Mouse (Mus musculus): ENCODE results near the gene Pacsin2.

DNA sequence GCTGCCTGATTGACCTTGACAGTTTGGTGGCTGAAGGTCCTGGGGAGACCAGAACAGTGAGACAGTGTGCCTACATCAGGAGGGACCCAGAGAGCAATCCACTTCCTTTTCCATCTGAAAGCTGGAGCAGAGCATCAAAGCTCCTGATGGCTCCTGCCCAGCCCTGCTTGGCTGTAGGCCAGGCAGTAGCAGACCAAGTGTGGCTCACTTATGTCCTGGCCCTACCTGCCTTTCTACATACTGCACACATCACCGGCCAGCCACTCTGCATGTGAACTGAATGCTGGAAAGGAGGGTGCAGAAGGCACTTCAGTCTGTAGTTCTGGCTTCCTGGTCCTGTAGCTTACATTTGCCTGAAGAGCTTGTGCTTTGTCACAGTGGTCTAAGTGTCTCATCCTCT lies 105.9 kb downstream of the Pacsin2 start:
- TF ChIP-seq POLR2A (IDR thresholded peaks at IDR 0.05; ENCODE audit: low read depth, low read length) = no peak
- TF ChIP-seq CTCF (IDR thresholded peaks at IDR 0.05; ENCODE audit: borderline replicate concordance, insufficient read depth, low read length) = no peak

All from embryonic fibroblast, embryonic 13.5 days (primary cell).